Mouse (Mus musculus) spleen, adult 18-20 months (tissue): ENCODE measurements around the gene Mrpl51.

Source experiments
- DNase-seq, 2 experiments: peaks; one replicate each; pipeline ENCODE4 v3.0.0; 2022; ENCODE audit warnings: mixed read lengths in 2 of 2

Mrpl51 gene

DNA sequence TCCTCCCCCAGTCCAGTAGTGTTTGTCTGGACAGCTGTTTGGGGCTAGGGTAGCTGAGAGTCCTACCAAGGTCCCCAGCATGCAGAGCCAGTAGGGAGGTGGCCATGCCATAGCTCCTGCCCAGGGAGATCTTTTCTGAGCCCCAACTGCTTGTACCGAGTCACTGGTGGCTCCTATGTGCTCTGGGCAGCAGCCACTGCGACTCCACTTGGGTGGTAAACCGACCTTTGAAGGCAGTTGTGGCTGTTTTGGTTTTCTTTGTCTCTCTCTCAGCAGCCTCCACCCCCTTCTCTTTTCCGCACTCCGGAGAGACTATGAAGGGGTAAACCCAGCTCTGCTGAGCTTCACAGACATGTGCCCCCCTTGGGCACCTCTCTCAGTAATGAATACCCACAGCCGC is 45.2 kb downstream of the Mrpl51 start, which contains the start of gene Cd27:
Gene Cd27, minus strand, starts transcription at position 229 of the 400 bp plus-strand sequence.
- peak in 1 of 2 experiments; percentile 27 for DNase-seq

DNA sequence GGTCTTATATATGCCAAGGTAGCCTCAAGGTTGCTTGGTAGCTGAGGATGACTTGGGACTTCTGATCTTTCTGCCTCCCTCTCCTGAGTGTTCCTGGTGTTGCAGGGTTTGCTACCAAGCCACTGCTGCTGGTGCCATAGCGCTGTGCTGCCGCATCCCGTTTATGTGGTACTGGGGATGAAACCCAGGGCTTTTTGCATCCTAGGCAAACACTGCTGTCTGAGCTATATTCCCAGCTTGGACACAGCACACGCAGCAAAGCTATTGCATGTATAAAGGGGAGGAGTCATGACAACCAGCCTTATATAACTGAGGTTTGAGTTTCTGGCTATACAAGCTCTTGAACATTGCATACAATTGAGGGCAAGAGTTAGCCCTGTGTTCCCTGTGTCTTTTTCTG is 45.8 kb downstream of the Mrpl51 start:
- DNase-seq, result no peak

DNA sequence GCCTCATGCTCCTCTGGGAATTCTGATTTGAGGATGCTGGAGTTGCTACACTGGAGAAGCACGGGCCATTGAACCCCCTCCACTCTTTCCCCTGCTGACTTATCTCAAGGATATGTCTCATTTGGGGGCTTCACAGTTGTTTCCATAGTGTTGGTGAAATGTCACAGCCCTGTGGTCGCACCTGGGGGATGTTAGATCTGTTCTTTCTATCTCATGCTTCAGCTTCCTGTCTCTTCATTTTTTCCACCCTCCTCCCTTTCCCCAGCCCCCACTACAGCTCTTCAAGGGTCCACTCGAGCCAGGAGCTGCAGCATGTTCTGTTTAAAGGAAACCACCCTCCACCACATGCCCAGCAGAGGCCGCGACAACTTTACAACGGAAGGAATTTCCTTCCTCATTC is 46.8 kb downstream of the Mrpl51 start:
- no peak for DNase-seq

DNA sequence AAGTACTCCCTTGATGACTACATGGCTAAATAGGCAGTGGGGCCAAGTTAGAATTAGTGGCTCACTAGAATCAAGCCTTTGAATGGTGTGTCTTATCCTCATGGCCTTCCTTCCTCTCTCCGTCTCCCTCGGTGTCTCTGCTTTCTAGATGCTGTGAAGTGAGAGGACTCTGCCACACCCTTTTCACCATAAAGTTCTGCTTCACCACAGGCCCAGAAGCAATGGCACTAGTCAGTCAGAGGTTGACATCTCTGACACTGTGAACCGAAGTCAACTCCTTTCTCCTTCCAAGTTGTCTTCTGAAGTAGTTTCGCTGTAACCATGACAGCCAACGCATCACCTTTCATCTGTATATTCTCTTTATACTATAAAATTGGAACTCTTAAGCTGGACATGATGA is 47.9 kb downstream of the Mrpl51 start:
- DNase-seq, result no peak

DNA sequence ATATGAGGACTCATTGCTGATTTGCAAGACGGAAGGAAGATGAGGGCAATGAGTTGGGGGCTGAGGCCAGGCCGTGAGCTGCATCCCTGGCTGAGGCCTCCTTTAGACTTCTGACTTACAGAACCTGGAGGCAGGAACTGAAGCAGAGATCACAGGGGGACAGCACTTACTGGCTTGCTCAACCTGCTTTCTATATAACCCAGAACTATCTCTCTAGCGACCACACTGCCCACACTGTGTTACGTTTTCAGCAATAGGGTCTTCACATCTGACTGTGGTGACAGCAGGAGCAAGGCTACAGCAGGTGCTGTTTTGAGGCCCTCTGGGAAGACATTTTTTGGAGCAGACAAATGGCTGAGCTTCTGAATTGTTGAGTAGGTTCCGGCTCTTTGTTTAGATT is 49.0 kb downstream of the Mrpl51 start:
- DNase-seq, result no peak

DNA sequence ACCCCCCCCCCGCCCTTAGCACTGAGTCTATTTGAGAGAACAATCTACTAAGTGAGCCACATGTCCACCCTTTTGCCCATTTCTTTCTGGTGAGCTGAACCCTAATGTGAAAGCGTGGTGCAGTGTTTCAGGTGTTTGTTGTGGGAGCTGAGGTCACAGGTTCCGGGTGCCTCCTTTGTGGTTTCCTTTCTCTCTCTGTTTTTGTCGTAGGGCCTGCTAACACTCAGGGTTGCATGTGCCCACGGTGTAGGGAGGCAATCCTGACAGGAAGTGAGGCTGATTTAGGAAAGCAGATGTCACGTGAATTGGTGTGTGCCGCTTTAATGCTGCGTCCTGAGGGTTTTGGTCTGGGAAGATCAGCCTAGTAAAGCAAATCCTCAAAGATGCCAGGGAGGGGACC is 50.0 kb downstream of the Mrpl51 start:
- DNase-seq, result no peak

DNA sequence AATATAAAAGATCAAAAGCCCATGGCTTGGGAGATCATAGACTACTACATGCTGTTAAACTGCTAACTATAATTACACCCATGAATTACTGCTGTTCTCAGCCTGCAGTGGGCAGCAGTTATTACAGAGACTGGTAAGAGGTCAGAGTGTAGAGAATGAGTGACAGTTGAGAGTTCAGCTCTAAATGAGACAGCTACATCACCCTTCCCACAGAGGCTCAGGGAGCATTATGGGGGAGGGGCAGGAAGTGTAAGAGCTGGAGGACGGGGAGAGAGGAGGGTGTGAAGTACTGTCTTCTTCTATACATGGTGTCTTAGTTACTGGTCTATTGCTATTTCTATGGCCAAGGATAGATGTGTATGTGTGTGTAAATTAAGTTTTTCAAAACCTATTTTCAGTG is 53.0 kb downstream of the Mrpl51 start:
- DNase-seq, result no peak
